Mouse (Mus musculus): ENCODE measurements around the gene Nol10. TPM values are rescaled to one million over a fixed set of nuclear protein-coding genes. Genes with fewer than 3 reads are reported as not detected.

The Nol10 gene
- polyA plus RNA-seq, 1 experiment = 6.3 TPM

DNA sequence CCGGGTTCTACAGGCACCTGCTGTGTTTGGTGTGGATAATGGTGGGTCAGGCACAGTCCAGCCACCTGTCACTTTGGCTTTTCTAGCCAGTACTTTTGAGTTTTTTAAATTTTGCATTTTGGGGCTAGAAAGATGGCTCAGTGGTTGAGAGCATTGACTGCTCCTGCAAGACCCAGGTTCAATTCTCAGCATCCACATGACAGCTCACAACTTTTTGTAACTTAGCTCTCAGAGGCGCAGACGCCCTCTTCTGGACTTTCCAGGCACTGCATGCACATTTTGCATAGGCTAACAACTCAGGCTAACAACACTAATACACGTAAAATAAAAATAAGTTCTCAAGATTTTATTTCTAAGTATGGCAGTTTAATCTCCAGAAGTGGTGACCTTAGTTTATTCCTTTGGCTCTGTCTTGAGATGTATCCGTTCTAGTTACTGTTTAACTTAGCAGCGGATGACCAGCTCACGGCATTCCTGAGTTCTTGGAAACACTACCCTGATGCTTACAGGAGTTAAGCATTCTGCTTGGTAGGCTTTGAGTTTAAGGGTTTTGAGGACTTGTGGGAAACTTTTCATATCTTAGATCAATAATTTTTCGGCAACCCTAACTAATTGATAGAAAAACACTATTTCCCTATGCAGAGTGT, 23.5 kb downstream of the Nol10 start:
- no peaks in the 10 kb centered on the region for H3K4me1 ChIP-seq (replicated peaks; ENCODE audit: control insufficient read depth, insufficient read depth, low read length)
- peaks cover 3% of the 10 kb centered on the region; the same call in 1 of the 2 replicates for H3K36me3 ChIP-seq (ENCODE audit: control insufficient read depth, insufficient read depth, low read length)
- H3K4me3 ChIP-seq (ENCODE audit: control insufficient read depth, insufficient read depth, low read length) = no peak overlapping the region
- DNase-seq = peak; percentile 28
- no peak overlapping the region for H3K27ac ChIP-seq (ENCODE audit: control insufficient read depth, insufficient read depth, low read length)
- no peak for TF ChIP-seq CTCF (IDR thresholded peaks at IDR 0.05; ENCODE audit: borderline replicate concordance, control insufficient read depth, extremely low read depth, insufficient read depth, low read length, poor library complexity)
- TF ChIP-seq POLR2A (IDR thresholded peaks at IDR 0.05; ENCODE audit: control insufficient read depth, extremely low read depth, insufficient read depth, low read length, poor library complexity) = no peak
- 94% methylated on average over 8 of the region's 8 CpGs for WGBS
- no peaks in the 10 kb centered on the region for H3K27me3 ChIP-seq (ENCODE audit: control insufficient read depth, insufficient read depth, low read length)

GRCm38 (mm10) chr12:17372696-17373095, 24.4 kb downstream of the Nol10 start:
- Histone ChIP-seq H3K36me3 (ENCODE audit: control insufficient read depth, insufficient read depth, low read length) (peaks cover 3% of the 10 kb centered on the region; the same call in 1 of the 2 replicates), H3K4me3 (ENCODE audit: control insufficient read depth, insufficient read depth, low read length) (no peak overlapping the region), H3K4me1 (replicated peaks; ENCODE audit: control insufficient read depth, insufficient read depth, low read length) (no peaks in the 10 kb centered on the region), H3K27ac (ENCODE audit: control insufficient read depth, insufficient read depth, low read length) (no peak overlapping the region), H3K27me3 (ENCODE audit: control insufficient read depth, insufficient read depth, low read length) (no peaks in the 10 kb centered on the region)
- WGBS = 29% methylated on average over 3 of the region's 3 CpGs
- peak; percentile 9 for DNase-seq
- TF ChIP-seq CTCF (IDR thresholded peaks at IDR 0.05; ENCODE audit: borderline replicate concordance, control insufficient read depth, extremely low read depth, insufficient read depth, low read length, poor library complexity) (no peak), POLR2A (IDR thresholded peaks at IDR 0.05; ENCODE audit: control insufficient read depth, extremely low read depth, insufficient read depth, low read length, poor library complexity) (no peak)

GRCm38 (mm10) chr12:17373470-17373975, 25.3 kb downstream of the Nol10 start:
- no peak for DNase-seq
- TF ChIP-seq CTCF (IDR thresholded peaks at IDR 0.05; ENCODE audit: borderline replicate concordance, control insufficient read depth, extremely low read depth, insufficient read depth, low read length, poor library complexity) = no peak
- Histone ChIP-seq H3K36me3 (ENCODE audit: control insufficient read depth, insufficient read depth, low read length) (peaks cover 3% of the 10 kb centered on the region; the same call in 1 of the 2 replicates), H3K27me3 (ENCODE audit: control insufficient read depth, insufficient read depth, low read length) (no peaks in the 10 kb centered on the region), H3K27ac (ENCODE audit: control insufficient read depth, insufficient read depth, low read length) (no peak overlapping the region), H3K4me3 (ENCODE audit: control insufficient read depth, insufficient read depth, low read length) (no peak overlapping the region), H3K4me1 (replicated peaks; ENCODE audit: control insufficient read depth, insufficient read depth, low read length) (no peaks in the 10 kb centered on the region)
- 87% methylated on average over 5 of the region's 5 CpGs for WGBS

- H3K27ac ChIP-seq (ENCODE audit: control insufficient read depth, insufficient read depth, low read length) = no peak overlapping the region
- H3K36me3 ChIP-seq (ENCODE audit: control insufficient read depth, insufficient read depth, low read length) = peaks cover 3% of the 10 kb centered on the region; the same call in 1 of the 2 replicates
- H3K4me3 ChIP-seq (ENCODE audit: control insufficient read depth, insufficient read depth, low read length) = no peak overlapping the region
- H3K4me1 ChIP-seq (replicated peaks; ENCODE audit: control insufficient read depth, insufficient read depth, low read length) = no peaks in the 10 kb centered on the region
- DNase-seq = no peak
- TF ChIP-seq POLR2A (IDR thresholded peaks at IDR 0.05; ENCODE audit: control insufficient read depth, extremely low read depth, insufficient read depth, low read length, poor library complexity) (no peak), CTCF (IDR thresholded peaks at IDR 0.05; ENCODE audit: borderline replicate concordance, control insufficient read depth, extremely low read depth, insufficient read depth, low read length, poor library complexity) (no peak)
- WGBS = 77% methylated on average over 4 of the region's 4 CpGs
- no peaks in the 10 kb centered on the region for H3K27me3 ChIP-seq (ENCODE audit: control insufficient read depth, insufficient read depth, low read length)
Measured at GRCm38 (mm10) chr12:17375243-17375642, 27.0 kb downstream of the Nol10 start.

GRCm38 (mm10) chr12:17376521-17376920, 28.3 kb downstream of the Nol10 start:
- Histone ChIP-seq H3K27me3 (ENCODE audit: control insufficient read depth, insufficient read depth, low read length) (no peaks in the 10 kb centered on the region), H3K27ac (ENCODE audit: control insufficient read depth, insufficient read depth, low read length) (no peak overlapping the region), H3K4me1 (replicated peaks; ENCODE audit: control insufficient read depth, insufficient read depth, low read length) (no peaks in the 10 kb centered on the region), H3K36me3 (ENCODE audit: control insufficient read depth, insufficient read depth, low read length) (peaks cover 3% of the 10 kb centered on the region; the same call in 1 of the 2 replicates), H3K4me3 (ENCODE audit: control insufficient read depth, insufficient read depth, low read length) (no peak overlapping the region)
- 97% methylated on average over 6 of the region's 6 CpGs for WGBS
- no peak for DNase-seq
- no peak for TF ChIP-seq POLR2A (IDR thresholded peaks at IDR 0.05; ENCODE audit: control insufficient read depth, extremely low read depth, insufficient read depth, low read length, poor library complexity)
- no peak for TF ChIP-seq CTCF (IDR thresholded peaks at IDR 0.05; ENCODE audit: borderline replicate concordance, control insufficient read depth, extremely low read depth, insufficient read depth, low read length, poor library complexity)

DNA sequence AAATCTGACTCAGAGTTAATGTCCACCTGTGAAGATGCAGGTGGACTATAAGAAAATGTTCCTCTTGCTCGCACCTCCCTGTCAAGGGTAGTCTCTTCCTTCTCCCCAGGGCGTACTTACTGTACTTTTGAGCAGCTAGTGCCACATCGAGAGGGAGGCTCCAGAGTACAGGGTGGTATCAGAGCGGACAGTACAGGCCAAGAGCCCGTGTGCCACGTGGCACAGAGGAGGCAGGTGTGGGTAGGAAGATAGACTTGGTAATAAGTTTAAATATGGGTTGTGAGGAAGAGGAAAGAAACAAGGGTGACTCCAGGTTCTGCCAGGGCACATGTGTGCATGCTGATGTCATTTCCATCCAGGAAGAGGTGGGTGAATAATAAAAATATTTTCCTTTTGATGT, 32.7 kb downstream of the Nol10 start:
- no peak for DNase-seq
- no peak overlapping the region for H3K27ac ChIP-seq (ENCODE audit: control insufficient read depth, insufficient read depth, low read length)
- H3K27me3 ChIP-seq (ENCODE audit: control insufficient read depth, insufficient read depth, low read length) = no peaks in the 10 kb centered on the region
- H3K4me1 ChIP-seq (replicated peaks; ENCODE audit: control insufficient read depth, insufficient read depth, low read length) = no peaks in the 10 kb centered on the region
- H3K36me3 ChIP-seq (ENCODE audit: control insufficient read depth, insufficient read depth, low read length) = no peaks in the 10 kb centered on the region
- TF ChIP-seq POLR2A (IDR thresholded peaks at IDR 0.05; ENCODE audit: control insufficient read depth, extremely low read depth, insufficient read depth, low read length, poor library complexity) = no peak
- no peak for TF ChIP-seq CTCF (IDR thresholded peaks at IDR 0.05; ENCODE audit: borderline replicate concordance, control insufficient read depth, extremely low read depth, insufficient read depth, low read length, poor library complexity)
- 90% methylated on average over 6 of the region's 6 CpGs for WGBS
- H3K4me3 ChIP-seq (ENCODE audit: control insufficient read depth, insufficient read depth, low read length) = no peak overlapping the region
